Mouse (Mus musculus) kidney, adult 18-20 months (tissue): ENCODE data around the gene Ncam2.

Experiments used
- DNase-seq: peaks from one replicate; pipeline ENCODE4 v3.0.0; 2021

Gene Ncam2

DNA sequence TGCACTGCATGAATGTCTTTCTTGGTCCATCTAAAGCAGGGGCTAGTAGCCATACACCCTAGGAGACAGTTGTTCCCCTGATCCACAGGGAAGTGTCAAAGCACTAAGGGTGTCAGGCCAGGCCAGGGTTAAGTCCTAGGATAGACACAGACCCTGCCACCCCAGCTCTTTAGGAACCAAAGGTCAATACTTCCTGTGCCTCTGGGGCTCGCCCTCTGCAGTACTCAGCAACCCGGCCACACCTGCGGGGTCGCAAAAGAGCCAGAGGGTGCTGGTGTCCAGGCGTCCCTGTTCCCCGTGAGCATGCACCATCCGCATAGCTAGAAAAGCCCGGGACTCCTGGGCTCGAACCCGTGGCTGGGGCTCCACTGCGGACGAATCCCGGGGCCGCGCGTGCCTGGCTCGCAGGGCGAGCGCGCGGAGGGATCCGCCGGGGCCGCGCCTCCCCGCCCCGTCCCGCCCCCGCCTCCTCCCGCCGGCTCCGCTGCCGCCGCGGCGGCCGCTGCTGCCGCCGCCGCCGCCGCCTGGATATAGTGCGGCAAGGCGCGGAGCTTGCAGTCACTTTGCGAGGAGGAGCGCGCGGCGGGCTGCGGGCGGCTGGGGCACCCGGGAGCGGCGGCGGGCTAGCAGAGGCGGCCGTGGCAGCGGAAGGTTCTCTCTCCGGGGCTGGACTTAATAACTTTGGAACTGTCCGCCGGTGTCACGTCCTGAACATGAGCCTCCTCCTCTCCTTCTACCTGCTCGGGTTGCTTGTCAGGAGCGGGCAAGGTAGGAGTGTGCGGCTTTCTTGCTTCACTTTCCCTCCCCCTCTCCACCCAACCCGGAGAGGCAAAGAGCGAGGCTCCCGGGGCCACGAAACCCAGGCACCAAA is at the start of gene Ncam2:
TSS of gene Ncam2 (plus strand) at position 497 of the 871 bp plus-strand sequence.
- DNase-seq = peak; percentile 62

GRCm38 (mm10) chr16:81170828-81171227 is 29.7 kb upstream of the Ncam2 start:
- DNase-seq = no peak

DNA sequence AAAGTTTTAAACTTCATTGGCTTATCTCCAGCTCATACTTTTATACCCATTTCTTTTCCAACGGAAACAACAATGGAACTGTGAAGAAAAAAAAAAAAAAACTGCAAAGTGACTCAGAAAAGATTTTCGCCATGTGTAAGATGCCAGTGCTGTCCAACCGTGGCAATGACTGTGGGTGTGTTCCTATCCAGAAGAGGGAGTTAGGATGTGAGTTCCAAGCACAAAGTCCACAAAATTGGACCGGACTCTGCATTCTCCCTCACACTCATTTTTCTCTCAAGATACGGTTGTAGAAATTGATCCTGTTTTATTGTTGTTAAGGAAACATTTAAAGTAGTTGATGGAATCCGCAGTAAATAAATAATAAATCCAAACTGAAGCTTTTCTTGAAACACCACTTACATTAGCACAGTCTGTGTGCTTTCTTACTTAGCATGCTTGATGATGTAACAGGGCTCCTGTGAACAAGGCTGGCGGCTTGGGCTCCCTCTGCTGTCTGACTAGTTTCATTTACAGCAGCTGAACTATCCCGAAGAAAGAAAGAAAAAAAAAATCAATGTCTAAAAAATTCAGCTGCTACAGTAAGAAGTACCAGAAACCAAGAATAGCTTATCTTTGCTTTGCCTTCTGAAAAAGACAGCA is 25.1 kb upstream of the Ncam2 start:
- peak; percentile 17 for DNase-seq

DNA sequence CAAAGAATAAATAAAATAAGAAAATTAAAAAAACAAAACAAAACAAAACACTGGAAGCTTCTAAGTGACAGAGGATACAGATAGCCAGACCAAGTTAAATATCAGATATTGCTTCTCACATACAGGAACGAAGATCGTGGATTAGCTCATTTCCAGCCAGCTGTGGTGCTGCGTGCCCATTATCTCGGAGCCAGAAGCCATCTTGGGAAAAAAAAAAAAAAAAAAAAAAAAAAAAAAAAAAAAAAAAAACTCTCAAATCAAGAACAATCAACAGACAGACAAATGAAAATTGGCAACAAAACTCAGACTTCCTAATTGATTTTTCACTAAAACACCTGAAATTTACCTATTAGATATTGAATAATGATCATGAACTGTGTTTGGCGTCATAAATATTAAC is 20.7 kb upstream of the Ncam2 start:
- DNase-seq = no peak

DNA sequence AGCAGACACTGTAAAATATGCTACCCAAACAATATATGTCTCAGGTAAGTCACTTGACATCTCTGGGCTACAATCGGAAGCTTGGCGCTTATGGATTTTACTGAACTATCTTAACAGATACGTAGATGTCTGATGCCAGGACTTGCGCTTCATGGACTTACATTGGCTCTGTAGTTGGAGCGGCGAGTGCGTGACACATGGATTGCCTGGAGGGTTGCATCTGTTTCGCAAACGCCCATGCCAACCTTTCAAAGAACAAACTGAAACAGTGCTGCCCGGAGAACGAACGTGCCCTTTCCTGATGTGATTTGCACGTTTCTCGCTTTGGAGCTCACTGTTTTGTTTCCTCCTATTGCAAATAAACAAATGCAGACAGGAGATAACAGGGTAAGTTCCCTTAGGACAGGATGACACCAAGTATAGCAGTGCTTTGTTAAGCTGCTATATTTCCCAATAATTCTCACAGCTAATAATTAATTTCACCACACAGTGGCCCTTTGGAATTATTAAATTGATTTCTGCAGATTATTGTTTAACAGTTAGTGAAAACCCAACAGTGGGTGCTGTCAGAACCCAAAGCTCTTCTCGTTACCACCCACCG is 12.8 kb upstream of the Ncam2 start:
- DNase-seq = no peak

- DNase-seq = no peak
Observed at GRCm38 (mm10) chr16:81191621-81192020, 8.9 kb upstream of the Ncam2 start.

GRCm38 (mm10) chr16:81192607-81193006 is 7.9 kb upstream of the Ncam2 start:
- DNase-seq = no peak

DNA sequence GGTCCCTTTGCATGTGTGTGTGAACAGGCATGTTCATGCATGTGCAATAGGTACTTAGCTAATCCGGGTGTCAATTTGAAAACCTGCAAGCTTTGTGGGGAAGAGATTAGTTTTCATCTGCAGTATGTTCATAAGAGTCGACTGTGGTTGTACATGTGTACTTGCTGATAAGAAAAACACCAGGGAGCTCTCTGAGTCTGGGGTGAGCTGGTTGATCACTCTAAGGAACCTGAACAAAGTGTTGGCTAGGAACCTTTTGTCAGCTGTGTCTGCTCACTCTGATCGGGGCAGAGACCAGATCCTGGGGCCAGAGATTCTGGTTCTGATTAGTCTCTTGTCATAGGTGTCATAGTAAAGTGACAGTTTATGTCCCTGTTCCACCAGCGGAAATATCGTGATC is 1.0 kb upstream of the Ncam2 start:
- no peak for DNase-seq

- DNase-seq = no peak
Observed at GRCm38 (mm10) chr16:81201471-81201870, 974 bp downstream of the Ncam2 start.

GRCm38 (mm10) chr16:81201992-81202391 is 1.5 kb downstream of the Ncam2 start:
- DNase-seq = peak; percentile 14

- DNase-seq = no peak
Observed at GRCm38 (mm10) chr16:81202721-81203161, 2.2 kb downstream of the Ncam2 start.

DNA sequence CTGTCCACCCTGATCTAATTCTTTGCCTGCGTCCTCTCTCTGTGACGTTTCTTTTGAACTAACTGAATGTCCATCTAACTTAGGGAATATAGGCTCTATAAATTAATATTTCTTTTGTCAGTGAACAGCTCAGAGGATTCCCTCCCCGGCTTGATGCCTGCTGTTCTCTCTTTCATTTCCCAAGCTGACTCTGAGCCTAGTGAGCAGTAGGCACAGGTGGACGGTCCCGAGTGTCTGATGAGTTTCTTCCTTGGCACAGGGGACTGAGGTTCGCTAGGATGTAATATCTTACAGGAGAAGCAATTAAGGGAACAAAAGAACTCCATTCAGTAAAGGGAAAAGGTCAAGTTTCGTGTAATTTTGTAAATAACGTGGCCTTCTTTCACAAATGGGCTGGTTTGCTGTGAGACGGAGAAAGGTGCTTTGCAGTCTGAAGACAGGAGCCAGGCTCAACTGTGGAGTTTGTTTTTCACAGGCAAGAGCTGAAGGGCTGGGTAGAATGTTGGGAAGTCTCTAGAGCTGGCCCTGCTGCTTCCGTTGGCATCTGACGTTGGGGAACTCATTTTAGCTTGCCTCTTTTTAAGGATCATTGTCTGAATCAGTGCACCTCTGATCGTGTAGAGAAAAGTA is 4.0 kb downstream of the Ncam2 start:
- no peak for DNase-seq

- DNase-seq = no peak
Observed at GRCm38 (mm10) chr16:81221176-81221575, 20.7 kb downstream of the Ncam2 start.

GRCm38 (mm10) chr16:81223841-81224240 is 23.3 kb downstream of the Ncam2 start:
- no peak for DNase-seq

DNA sequence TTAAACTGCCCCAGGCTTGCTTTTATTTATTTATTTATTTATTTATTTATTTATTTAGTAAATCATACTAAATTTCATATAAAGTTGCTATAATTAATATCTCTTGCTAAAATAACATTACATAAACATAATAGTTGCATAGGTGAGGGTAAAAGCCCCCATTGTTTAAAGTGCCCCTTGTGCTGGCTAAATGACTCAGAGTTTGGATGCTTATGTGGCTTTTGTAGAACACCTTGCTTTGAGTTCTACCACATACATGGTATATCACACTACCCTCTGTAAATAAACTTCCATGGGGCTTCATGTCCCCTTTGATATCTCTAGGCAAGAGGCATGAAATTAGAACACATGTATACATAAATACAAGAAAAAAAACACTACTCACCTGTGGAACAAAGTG is 23.8 kb downstream of the Ncam2 start:
- DNase-seq = no peak

- DNase-seq = no peak
Observed at GRCm38 (mm10) chr16:81254875-81255274, 54.4 kb downstream of the Ncam2 start.

DNA sequence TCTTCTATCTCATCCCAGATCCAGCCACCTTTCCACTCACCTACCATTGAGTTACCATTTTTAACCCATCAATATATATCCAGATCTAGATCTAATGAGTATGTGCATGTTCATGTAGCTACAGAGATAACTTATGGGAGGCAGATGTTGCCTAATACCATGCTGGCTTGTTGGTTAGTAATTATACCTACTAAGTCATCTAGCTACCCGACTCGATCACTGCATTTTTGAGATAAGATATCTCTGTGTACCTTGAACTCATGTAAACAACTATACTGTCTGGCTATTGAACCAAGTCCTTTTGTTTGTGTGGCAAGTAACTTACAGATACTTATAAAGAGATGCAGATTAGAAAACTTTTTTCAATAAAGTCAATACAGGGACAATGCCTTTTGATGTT is 59.9 kb downstream of the Ncam2 start:
- no peak for DNase-seq

- DNase-seq = no peak
Observed at GRCm38 (mm10) chr16:81273597-81274360, 73.3 kb downstream of the Ncam2 start.

- DNase-seq = peak; percentile 47
Observed at GRCm38 (mm10) chr16:81284241-81284640, 83.7 kb downstream of the Ncam2 start.

GRCm38 (mm10) chr16:81284859-81285837 is 84.7 kb downstream of the Ncam2 start:
- DNase-seq = no peak

DNA sequence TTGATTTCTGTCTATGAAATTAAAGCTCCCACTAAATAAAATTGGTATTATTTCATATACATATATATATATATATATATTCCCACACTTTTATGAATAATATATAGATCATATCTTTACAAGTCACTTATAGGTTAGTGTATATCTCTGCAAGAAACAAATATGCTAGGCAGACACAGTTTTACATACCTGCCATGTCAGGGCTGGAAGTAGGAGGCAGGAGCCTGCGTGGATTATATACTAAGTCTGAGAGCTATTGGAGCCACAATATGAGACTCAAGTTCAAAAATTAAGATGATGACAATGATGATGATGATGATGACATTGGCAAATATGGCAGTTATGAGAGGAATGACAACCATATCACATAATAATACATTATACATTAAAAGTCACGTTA is 85.4 kb downstream of the Ncam2 start:
- no peak for DNase-seq
